Mouse (Mus musculus): ENCODE data around the gene Lyzl4. TPM values are rescaled to one million over a fixed set of nuclear protein-coding genes. Genes with fewer than 3 reads are reported as not detected.

The Lyzl4 gene
- 0.14 TPM in 1 of 2 replicates, not detected in the other for polyA plus RNA-seq (2015; fragmentation: Nextera tagmentation; extraction: Ambion mirVana)

GRCm38 (mm10) chr9:121642001-121642400 lies at the start of gene Lyzl4:
Gene Lyzl4 (minus strand): TSS chr9:121642096.
- H3K4me3 ChIP-seq (replicated peaks) = peak within 1 kb of the TSS; percentile 49
- no peak within 1 kb of the TSS for H3K27ac ChIP-seq
- no peaks in the 10 kb centered on the region for H3K9me3 ChIP-seq (replicated peaks)
- DNase-seq = peak; percentile 18
- peaks cover 68% of the 10 kb centered on the region for H3K27me3 ChIP-seq
- peaks cover 21% of the 10 kb centered on the region for H3K4me1 ChIP-seq (replicated peaks)
- no peak within 1 kb of the TSS for H3K9ac ChIP-seq
- peak within 1 kb of the TSS; percentile 65 for H3K4me2 ChIP-seq
- H3K36me3 ChIP-seq = no peaks in the 10 kb centered on the region
- under 1% methylated on average over 26 of the region's 26 CpGs for WGBS (ENCODE audit: insufficient replicate concordance)
- ATAC-seq (ENCODE audit: low read depth) = peak; percentile 39; the same call in 1 of the 2 replicates

- no peak overlapping the region for H3K9ac ChIP-seq
- no peaks in the 10 kb centered on the region for H3K4me1 ChIP-seq (replicated peaks)
- WGBS (ENCODE audit: insufficient replicate concordance) = 72% methylated on average over 7 of the region's 7 CpGs
- H3K27me3 ChIP-seq = no peaks in the 10 kb centered on the region
- no peak overlapping the region for H3K4me2 ChIP-seq
- DNase-seq (no peak), ATAC-seq (ENCODE audit: low read depth) (no peak)
- peaks cover 4% of the 10 kb centered on the region for H3K36me3 ChIP-seq
- H3K9me3 ChIP-seq (replicated peaks) = no peaks in the 10 kb centered on the region
- H3K27ac ChIP-seq = no peak overlapping the region
- no peak overlapping the region for H3K4me3 ChIP-seq (replicated peaks)
These were observed 48.8 kb upstream of the Lyzl4 start for GRCm38 (mm10) chr9:121690734-121691133.

GRCm38 (mm10) chr9:121690200-121690651 lies 48.3 kb upstream of the Lyzl4 start:
- ATAC-seq (ENCODE audit: low read depth) (no peak), DNase-seq (no peak)
- Histone ChIP-seq H3K4me2 (no peak overlapping the region), H3K9ac (no peak overlapping the region), H3K36me3 (peaks cover 5% of the 10 kb centered on the region), H3K4me3 (replicated peaks) (no peak overlapping the region), H3K9me3 (replicated peaks) (no peaks in the 10 kb centered on the region), H3K27ac (no peak overlapping the region), H3K27me3 (no peaks in the 10 kb centered on the region), H3K4me1 (replicated peaks) (no peaks in the 10 kb centered on the region)
- WGBS (ENCODE audit: insufficient replicate concordance) = 83% methylated on average over 15 of the region's 15 CpGs

- no peak overlapping the region for H3K27ac ChIP-seq
- H3K36me3 ChIP-seq = peaks cover 16% of the 10 kb centered on the region
- H3K4me2 ChIP-seq = no peak overlapping the region
- DNase-seq (no peak), ATAC-seq (ENCODE audit: low read depth) (no peak)
- no peaks in the 10 kb centered on the region for H3K4me1 ChIP-seq (replicated peaks)
- H3K9me3 ChIP-seq (replicated peaks) = no peaks in the 10 kb centered on the region
- H3K4me3 ChIP-seq (replicated peaks) = no peak overlapping the region
- H3K27me3 ChIP-seq = no peaks in the 10 kb centered on the region
- 70% methylated on average over 7 of the region's 7 CpGs for WGBS (ENCODE audit: insufficient replicate concordance)
- H3K9ac ChIP-seq = no peak overlapping the region
These were observed 42.8 kb upstream of the Lyzl4 start for GRCm38 (mm10) chr9:121684702-121685101.

- ATAC-seq (ENCODE audit: low read depth) = no peak
- Histone ChIP-seq H3K4me2 (no peak overlapping the region), H3K4me1 (replicated peaks) (peaks cover 12% of the 10 kb centered on the region), H3K9me3 (replicated peaks) (no peaks in the 10 kb centered on the region), H3K36me3 (peaks cover 12% of the 10 kb centered on the region), H3K4me3 (replicated peaks) (no peak overlapping the region), H3K9ac (no peak overlapping the region), H3K27ac (no peak overlapping the region), H3K27me3 (no peaks in the 10 kb centered on the region)
- WGBS (ENCODE audit: insufficient replicate concordance) = 60% methylated on average over 18 of the region's 18 CpGs
- no peak for DNase-seq
These were observed 40.3 kb upstream of the Lyzl4 start for GRCm38 (mm10) chr9:121682037-121682680.

GRCm38 (mm10) chr9:121681191-121681590 lies 39.3 kb upstream of the Lyzl4 start:
- peaks cover 12% of the 10 kb centered on the region for H3K36me3 ChIP-seq
- H3K9ac ChIP-seq = no peak overlapping the region
- no peaks in the 10 kb centered on the region for H3K27me3 ChIP-seq
- H3K9me3 ChIP-seq (replicated peaks) = no peaks in the 10 kb centered on the region
- ATAC-seq (ENCODE audit: low read depth) (no peak), DNase-seq (no peak)
- no peak overlapping the region for H3K4me2 ChIP-seq
- WGBS (ENCODE audit: insufficient replicate concordance) = 55% methylated on average over 8 of the region's 8 CpGs
- peaks cover 18% of the 10 kb centered on the region for H3K4me1 ChIP-seq (replicated peaks)
- no peak overlapping the region for H3K4me3 ChIP-seq (replicated peaks)
- H3K27ac ChIP-seq = no peak overlapping the region

GRCm38 (mm10) chr9:121679549-121679948 lies 37.7 kb upstream of the Lyzl4 start:
- H3K4me3 ChIP-seq (replicated peaks) = no peak overlapping the region
- H3K27ac ChIP-seq = no peak overlapping the region
- 21% methylated on average over 6 of the region's 6 CpGs for WGBS (ENCODE audit: insufficient replicate concordance)
- ATAC-seq (ENCODE audit: low read depth) (0 out of 2 replicates have a peak, but pooled peaks have one; percentile 12), DNase-seq (no peak)
- H3K4me2 ChIP-seq = no peak overlapping the region
- no peak overlapping the region for H3K9ac ChIP-seq
- H3K27me3 ChIP-seq = no peaks in the 10 kb centered on the region
- H3K9me3 ChIP-seq (replicated peaks) = no peaks in the 10 kb centered on the region
- H3K36me3 ChIP-seq = peaks cover 5% of the 10 kb centered on the region
- peaks cover 18% of the 10 kb centered on the region for H3K4me1 ChIP-seq (replicated peaks)

- Histone ChIP-seq H3K36me3 (no peaks in the 10 kb centered on the region), H3K27me3 (no peaks in the 10 kb centered on the region), H3K4me2 (no peak overlapping the region), H3K4me3 (replicated peaks) (no peak overlapping the region), H3K9me3 (replicated peaks) (no peaks in the 10 kb centered on the region), H3K27ac (no peak overlapping the region), H3K4me1 (replicated peaks) (peaks cover 18% of the 10 kb centered on the region), H3K9ac (no peak overlapping the region)
- ATAC-seq (ENCODE audit: low read depth) = no peak
- 21% methylated on average over 8 of the region's 8 CpGs for WGBS (ENCODE audit: insufficient replicate concordance)
- DNase-seq = no peak
These were observed 35.6 kb upstream of the Lyzl4 start for GRCm38 (mm10) chr9:121677476-121677875.

- Histone ChIP-seq H3K27me3 (no peaks in the 10 kb centered on the region), H3K9me3 (replicated peaks) (no peaks in the 10 kb centered on the region), H3K27ac (no peak overlapping the region), H3K4me1 (replicated peaks) (peaks cover 22% of the 10 kb centered on the region), H3K9ac (no peak overlapping the region), H3K4me2 (no peak overlapping the region), H3K36me3 (no peaks in the 10 kb centered on the region), H3K4me3 (replicated peaks) (no peak overlapping the region)
- DNase-seq (no peak), ATAC-seq (ENCODE audit: low read depth) (no peak)
- 6% methylated on average over 4 of the region's 4 CpGs for WGBS (ENCODE audit: insufficient replicate concordance)
These were observed 35.2 kb upstream of the Lyzl4 start for GRCm38 (mm10) chr9:121677069-121677468.

- no peak overlapping the region for H3K9ac ChIP-seq
- WGBS (ENCODE audit: insufficient replicate concordance) = 68% methylated on average over 2 of the region's 2 CpGs
- no peak overlapping the region for H3K27ac ChIP-seq
These were observed 33.7 kb upstream of the Lyzl4 start for GRCm38 (mm10) chr9:121675556-121675955.

GRCm38 (mm10) chr9:121675011-121675410 lies 33.1 kb upstream of the Lyzl4 start:
- Histone ChIP-seq H3K36me3 (no peaks in the 10 kb centered on the region), H3K4me3 (replicated peaks) (no peak overlapping the region), H3K27me3 (peaks cover 11% of the 10 kb centered on the region), H3K4me2 (no peak overlapping the region), H3K9ac (no peak overlapping the region), H3K4me1 (replicated peaks) (peaks cover 36% of the 10 kb centered on the region), H3K9me3 (replicated peaks) (no peaks in the 10 kb centered on the region), H3K27ac (no peak overlapping the region)
- DNase-seq (no peak), ATAC-seq (ENCODE audit: low read depth) (no peak)
- WGBS (ENCODE audit: insufficient replicate concordance) = 27% methylated on average over 9 of the region's 9 CpGs

More at GRCm38 (mm10) chr9:121675556-121675955, 33.7 kb upstream of the Lyzl4 start:
- no peak overlapping the region for H3K4me3 ChIP-seq (replicated peaks)
- ATAC-seq (ENCODE audit: low read depth) (no peak), DNase-seq (no peak)
- no peaks in the 10 kb centered on the region for H3K9me3 ChIP-seq (replicated peaks)
- peaks cover 5% of the 10 kb centered on the region; the same call in 1 of the 2 replicates for H3K27me3 ChIP-seq
- peaks cover 36% of the 10 kb centered on the region for H3K4me1 ChIP-seq (replicated peaks)
- no peaks in the 10 kb centered on the region for H3K36me3 ChIP-seq
- H3K4me2 ChIP-seq = no peak overlapping the region

GRCm38 (mm10) chr9:121673716-121674115 lies 31.8 kb upstream of the Lyzl4 start:
- peaks cover 40% of the 10 kb centered on the region for H3K4me1 ChIP-seq (replicated peaks)
- DNase-seq (no peak), ATAC-seq (ENCODE audit: low read depth) (no peak)
- peaks cover 24% of the 10 kb centered on the region for H3K27me3 ChIP-seq
- no peak overlapping the region for H3K9ac ChIP-seq
- 75% methylated on average over 5 of the region's 5 CpGs for WGBS (ENCODE audit: insufficient replicate concordance)
- no peak overlapping the region for H3K4me3 ChIP-seq (replicated peaks)
- H3K4me2 ChIP-seq = no peak overlapping the region
- no peaks in the 10 kb centered on the region for H3K9me3 ChIP-seq (replicated peaks)
- no peaks in the 10 kb centered on the region for H3K36me3 ChIP-seq
- H3K27ac ChIP-seq = no peak overlapping the region
